Mouse (Mus musculus) cerebellum, adult 11-12 months (tissue): ENCODE data around the gene Csde1.

Experiments
- DNase-seq: peaks from one replicate; pipeline ENCODE4 v3.0.0; 2022

Csde1 gene

DNA sequence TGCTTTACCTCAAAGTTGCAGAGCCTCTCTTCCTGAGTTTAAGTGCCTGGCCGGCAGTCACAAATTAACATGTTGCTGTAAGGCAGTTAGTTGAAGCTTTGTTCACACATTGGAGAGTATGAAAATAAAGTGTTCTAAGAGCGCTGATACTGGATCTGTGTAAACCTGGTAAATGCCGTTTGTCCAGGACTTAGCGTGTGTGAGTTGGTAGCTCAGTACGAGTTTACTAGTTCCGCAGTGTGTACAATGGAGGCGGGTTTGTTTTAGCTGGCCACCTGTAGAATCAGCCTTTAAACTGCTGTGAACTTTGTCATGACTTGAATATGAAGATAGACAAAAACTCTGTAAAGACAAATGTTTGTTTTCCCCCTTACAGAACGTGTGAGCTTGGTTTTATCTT, 46.7 kb downstream of the Csde1 start:
- no peak for DNase-seq

DNA sequence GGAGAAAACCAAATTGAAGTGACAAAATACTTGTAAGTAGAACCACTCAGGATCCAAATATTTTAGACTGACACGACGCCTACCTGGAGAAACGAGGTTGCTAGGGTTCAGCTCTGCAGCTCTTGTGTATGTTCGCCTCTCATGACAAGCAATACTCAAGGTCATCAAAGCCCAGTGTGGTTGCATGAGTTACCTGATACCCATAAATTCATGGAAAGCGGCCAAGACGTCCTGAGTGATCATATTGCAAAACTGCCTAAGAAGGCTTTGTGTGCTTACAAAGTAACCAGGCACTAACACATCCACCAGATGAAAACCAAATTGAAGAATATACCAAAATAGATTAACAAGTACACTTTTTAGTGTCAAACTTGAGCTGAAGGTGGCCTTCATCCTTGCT, 48.7 kb downstream of the Csde1 start:
- DNase-seq: no peak

DNA sequence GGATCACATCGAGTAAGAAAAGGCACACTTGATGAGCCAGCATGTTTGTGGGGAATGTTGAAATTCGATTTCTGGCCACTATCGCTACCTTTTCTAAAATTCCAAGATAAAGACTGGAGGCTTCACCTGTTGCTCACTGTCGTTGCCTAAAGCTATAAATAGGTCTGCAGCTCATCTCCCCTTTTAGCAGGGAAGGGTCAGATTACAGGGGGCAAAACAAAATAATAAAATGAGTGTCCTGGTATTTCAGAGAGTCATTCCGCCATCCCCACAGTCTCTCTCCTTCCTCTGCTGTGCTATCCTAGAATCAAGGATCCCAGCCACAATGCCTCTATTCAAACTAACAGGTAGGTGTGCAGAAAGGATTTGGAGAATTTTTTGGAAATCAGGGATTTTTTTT, 53.5 kb downstream of the Csde1 start, which contains the start of gene Ampd1:
TSS of gene Ampd1 (plus strand) at position 244 of the 400 bp plus-strand sequence.
- DNase-seq: no peak

DNA sequence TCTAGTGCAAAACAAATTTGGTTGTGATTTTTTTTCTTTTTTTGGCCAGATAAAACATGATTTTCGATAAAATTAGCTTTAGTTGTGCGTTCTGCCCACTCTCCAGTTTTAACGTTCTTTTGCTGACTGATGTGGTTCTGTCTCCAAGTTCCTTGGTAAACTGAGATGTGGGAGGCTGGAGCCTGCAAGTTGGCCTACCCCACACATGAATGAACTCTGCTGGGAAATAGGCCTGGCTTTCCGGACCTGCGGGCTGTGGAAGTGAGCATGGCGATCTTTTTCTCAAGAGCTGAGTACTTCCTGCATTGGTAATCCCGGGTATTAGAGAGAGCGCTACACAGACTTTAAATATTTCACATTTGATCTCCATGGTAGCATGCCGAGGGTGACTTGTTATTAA, 55.6 kb downstream of the Csde1 start:
- DNase-seq: no peak

DNA sequence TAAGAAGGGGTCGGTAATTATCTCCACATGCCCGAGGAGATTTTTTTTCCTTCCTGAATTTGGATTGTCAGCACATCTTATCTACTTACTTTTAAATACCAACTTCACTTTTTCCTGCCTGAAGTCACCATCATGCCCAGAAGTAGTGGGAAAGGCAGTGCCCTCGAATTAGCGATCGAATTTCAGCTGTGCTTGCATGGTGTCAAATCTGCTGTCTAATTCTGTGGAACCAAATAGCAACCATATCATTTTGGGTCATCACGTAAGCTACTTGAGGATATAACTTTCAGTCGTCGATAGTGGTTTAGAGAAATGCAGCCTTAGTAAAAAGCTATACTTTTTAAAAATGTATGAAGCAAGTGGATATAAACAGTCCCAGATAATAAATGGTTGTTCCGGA, 56.2 kb downstream of the Csde1 start:
- DNase-seq: no peak

DNA sequence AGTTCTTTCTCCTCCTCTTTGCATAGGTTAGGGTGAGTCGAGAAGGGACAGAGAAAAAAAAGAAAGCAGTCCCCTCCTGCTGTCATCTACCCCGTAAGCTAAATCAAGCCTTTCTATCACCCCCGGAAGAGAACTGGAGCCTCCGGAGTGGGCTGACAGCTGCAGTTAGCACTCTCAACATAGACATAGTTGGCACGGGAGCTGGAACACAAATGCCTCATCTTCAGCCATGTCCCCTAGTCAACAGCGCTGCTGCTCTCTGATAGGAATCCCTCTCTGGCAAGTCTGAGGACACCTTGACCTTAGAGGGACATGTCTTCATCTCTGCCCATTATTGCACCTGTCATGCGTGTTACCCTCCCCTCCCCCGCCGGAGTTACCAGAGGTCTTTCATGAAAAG, 59.1 kb downstream of the Csde1 start:
- DNase-seq: no peak

DNA sequence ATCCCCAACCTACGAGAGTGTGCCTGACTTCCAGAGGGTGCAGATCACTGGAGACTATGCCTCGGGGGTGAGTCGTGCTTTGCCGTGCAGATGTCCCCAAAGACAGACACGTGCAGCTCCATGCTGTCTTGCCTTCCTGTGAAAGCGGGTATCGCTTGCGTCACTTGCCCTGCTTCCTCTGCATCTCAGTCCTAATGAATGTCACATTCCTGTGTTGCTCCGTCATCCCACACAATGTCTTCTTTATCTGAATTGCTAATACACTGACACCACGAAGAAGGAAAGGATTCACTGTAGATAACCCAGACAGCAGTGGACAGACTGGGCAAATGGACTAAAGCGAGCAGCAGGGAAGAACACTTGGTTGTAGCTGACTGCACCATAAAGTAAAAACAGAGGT, 60.8 kb downstream of the Csde1 start:
- no peak for DNase-seq

DNA sequence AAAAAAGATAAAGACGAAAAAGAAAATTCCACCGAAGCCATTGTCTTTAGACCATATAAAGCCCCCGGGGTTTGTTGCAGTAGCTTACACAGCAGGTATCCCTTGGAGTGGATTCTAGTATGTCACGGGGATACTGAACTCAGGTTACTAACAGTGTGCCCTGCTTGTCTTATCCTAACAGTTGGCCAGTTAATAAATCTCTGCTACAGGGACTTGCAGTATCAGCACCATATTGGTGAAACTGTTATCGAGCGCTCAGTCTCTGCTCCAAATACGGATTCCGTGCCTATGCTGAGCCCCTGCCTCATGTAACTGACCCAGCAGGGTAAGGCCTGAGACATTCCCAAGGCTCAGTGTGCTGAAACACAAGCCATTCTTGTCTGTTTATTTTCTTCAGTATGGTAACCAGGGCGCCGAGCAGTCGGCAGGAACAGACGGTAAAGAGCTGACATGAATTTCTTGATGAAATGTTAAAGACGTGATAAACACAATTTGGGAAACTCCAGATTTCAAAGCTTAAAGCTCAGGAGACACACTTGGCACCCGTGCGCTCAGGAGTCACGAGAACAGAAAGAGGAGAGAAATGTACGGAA, 61.7 kb downstream of the Csde1 start:
- DNase-seq: no peak

DNA sequence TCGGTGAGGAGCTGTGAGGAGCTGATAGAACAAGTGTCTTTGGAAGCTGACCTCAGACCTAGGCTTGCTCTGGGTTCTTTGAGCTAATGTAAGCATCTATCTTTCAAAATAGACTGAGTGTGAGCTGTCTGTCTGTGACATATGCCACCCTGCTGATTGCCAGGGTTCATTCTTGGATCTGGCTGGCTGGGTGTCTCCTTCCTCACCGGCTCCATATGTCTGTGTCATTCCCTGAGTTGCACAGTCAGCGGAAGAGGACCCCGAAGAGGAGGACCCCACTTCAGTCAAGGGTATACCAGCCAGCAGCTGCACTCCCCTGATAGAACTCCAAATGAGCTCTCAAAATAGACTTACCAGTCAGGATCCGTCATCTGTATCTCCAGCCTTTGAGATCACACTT, 62.5 kb downstream of the Csde1 start:
- no peak for DNase-seq

DNA sequence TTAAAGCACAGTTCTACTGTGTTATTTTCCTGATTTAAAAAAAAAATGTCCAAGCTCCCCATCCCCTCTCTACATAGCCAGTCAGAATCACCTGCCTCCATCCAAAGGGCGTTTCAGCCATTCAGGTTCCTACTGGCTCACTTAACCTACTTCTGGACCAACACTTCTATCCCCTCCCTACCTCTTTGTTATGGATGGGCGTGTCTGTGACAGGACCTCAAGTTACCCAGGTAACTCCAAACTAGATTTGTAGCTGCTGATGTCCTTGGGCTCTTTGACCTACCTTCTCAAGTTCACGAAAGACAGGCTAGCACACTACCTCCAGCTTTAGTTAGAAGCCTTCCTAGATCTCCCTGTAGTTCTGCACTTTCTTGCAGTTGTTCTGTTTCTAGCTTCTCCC, 65.8 kb downstream of the Csde1 start:
- DNase-seq: no peak

DNA sequence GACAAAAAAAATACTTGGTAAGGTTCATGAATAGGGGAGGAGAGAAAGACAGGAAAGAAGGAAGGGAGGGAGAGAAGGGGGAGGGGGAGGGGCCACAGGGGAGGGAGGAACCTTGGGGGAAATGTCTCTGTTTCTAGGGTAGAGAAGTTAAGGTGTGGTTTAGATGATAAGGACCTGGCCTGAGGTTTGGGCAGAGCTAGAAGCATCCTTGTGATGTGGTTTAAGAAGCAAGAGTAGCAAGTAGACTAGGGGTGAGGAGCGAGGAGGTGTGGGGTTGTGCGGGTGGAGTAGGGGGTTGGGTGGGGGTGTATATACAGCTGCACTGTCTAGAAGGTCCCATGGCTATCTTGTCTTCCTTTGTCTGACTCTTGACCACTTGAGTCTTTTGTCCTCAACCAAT, 71.5 kb downstream of the Csde1 start:
- DNase-seq: no peak

DNA sequence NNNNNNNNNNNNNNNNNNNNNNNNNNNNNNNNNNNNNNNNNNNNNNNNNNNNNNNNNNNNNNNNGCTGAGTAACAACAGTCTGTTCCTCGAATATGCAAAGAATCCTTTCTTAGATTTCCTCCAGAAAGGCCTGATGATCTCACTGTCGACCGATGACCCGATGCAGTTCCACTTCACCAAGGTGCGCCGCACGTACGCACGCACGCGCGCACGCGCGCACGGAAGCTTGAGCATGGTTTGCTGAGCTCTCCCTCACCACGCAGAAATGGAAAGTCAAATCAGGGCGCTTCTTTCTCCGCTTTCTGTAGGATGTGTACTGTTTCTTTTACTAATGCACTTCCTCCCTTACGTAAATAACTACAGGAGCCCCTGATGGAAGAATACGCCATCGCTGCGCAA, 78.4 kb downstream of the Csde1 start:
- no peak for DNase-seq

DNA sequence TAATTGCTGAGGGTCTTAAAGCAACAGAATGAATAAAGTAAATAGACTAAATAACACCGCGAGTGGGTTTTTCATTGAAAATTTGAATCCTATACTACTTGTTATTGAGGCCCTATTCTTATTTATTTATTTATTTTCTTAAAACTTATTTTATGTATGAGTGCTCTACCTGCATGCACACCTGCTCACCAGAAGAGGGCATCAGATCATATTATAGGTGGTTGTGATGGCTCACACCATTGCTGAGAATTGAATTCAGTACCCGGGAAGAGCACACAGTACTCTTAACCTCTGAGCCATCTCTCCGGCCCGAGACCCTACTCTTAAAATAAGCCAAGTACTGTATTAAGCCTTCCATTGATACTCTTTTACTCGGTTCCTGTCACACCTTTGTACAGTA, 79.4 kb downstream of the Csde1 start:
- no peak for DNase-seq

DNA sequence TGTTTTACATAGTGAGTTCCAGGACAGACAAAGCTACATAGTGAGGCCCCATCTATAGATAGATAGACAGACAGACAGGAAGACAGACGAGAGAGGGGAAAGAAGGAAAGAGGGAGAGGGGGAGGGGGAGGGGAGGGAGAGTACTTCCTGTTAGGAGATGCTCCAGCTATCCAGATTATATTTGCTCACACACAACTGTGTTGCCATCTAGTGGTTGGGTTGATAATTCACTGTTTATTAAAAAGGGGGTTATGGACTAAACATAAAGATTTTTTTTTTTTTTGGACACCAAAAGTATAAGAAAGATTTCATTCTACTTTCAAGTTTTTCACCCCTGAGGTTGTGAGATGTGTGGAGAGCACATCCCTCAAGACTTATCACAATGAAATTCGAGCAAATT, 80.5 kb downstream of the Csde1 start:
- DNase-seq: no peak

DNA sequence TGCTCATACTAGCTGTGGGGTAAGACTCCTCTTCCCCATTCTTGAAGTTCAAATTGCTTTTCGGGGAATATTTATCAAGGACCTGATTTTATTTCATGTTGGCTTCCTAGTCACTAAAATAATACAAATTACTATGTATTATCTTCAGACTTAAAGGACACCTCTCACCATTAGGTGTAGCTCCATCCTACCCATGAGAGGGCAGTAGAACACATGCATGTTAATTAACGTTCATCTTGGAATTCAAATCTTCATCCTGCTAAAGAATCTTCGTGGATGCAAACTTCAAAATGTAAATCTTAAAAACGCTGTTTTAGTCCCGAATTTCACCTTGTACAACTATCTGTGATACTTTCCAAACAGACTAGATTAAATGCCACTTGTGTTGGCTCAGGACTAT, 81.0 kb downstream of the Csde1 start:
- no peak for DNase-seq

DNA sequence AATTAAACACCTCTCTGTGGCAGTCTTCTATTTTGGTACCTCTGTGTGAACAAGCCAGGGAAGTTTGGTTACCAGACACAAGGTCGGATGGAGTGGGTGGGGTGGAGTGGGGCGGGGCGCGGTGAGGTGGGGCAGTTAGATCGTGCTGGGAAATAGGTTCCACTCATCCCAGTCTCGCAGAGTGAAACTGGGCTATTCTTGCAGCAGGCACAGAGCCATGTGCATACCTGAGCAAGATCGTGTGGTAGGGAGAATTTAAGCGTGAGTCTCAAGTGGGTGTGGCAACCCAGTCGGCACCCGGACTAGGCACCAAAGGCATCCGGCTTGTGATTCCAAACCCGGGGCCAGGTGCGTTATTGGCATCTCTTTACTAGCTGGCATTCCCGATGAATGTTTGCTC, 81.7 kb downstream of the Csde1 start:
- DNase-seq: no peak

DNA sequence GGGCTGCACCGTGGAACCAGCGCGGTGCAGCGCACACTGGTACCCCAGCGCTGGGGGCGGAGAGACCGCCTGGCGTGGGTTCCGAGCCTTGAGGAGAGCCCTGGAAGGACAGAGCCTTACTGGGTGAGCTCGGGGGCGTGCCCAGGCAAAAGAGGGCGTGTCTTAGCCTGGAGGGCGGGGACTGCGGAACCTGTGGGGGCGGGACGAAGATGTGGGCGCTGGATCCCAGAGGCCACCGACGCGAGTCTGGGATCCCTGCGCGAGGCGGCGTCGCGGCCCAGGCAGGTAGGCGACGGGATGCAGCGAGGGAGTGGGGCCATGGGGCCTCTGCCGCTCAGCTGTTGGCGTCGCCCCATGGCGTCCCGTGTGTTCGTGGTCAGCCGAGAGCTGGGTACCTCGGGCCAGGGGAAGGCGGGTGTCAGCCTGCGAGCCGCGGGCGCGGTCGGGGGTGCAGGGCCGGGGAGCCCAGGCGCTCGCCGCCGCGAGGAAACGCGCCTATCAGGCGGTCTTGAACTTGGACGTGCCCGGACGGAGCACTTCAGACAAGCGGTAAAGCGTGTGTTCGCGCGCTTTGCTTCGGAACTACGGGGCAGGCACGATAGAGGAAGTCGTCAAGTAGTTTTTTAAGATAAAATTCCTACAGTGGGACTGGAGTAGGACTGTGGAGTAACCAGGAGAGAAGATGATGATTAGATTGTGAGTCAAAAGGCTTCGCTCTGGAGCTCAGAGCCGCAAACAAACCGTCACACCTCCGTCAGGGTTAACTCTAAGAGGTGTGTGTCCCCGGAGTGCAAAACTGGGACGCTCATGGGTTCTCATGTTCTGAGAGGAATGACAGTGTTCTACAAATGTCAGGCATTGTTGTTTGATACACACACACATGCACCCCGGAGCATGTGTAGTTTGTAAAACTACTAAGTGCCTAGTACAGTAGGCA, 82.5 kb downstream of the Csde1 start, which contains the start of gene Dennd2c:
TSS of gene Dennd2c (plus strand) at position 151 of the 937 bp plus-strand sequence.
- peak; percentile 24 for DNase-seq
